Mouse (Mus musculus) CD4-positive helper T cell, adult 2 months (primary cell): ENCODE results near the gene Pde6h.

ENCODE experiments used
- DNase-seq: peaks from one replicate; pipeline ENCODE4 v3.0.0-alpha.2; 2012; ENCODE audit warnings: low read depth, missing footprints, low spot score

Pde6h gene

GRCm38 (mm10) chr6:136940188-136940960 lies 16.7 kb downstream of the Pde6h start:
- DNase-seq, result peak; percentile 53

GRCm38 (mm10) chr6:136941051-136942021 lies 17.7 kb downstream of the Pde6h start, which contains the start of gene Arhgdib:
Gene Arhgdib (minus strand): TSS chr6:136941899.
- DNase-seq, result peak; percentile 87

GRCm38 (mm10) chr6:136942280-136942679 lies 18.6 kb downstream of the Pde6h start:
- DNase-seq, result no peak

- DNase-seq, result peak; percentile 41
These were observed 19.8 kb downstream of the Pde6h start for GRCm38 (mm10) chr6:136943392-136943791.

GRCm38 (mm10) chr6:136944511-136944910 lies 20.9 kb downstream of the Pde6h start:
- peak; percentile 64 for DNase-seq

GRCm38 (mm10) chr6:136946241-136946640 lies 22.6 kb downstream of the Pde6h start:
- no peak for DNase-seq

- peak; percentile 79 for DNase-seq
These were observed 23.3 kb downstream of the Pde6h start for GRCm38 (mm10) chr6:136946943-136947342.

- DNase-seq, result no peak
These were observed 24.1 kb downstream of the Pde6h start for GRCm38 (mm10) chr6:136947716-136948115.

- DNase-seq, result no peak
These were observed 26.5 kb downstream of the Pde6h start for GRCm38 (mm10) chr6:136950171-136950570.

GRCm38 (mm10) chr6:136952930-136953329 lies 29.3 kb downstream of the Pde6h start:
- DNase-seq, result no peak

- DNase-seq, result no peak
These were observed 30.6 kb downstream of the Pde6h start for GRCm38 (mm10) chr6:136954192-136954591.

- no peak for DNase-seq
These were observed 31.1 kb downstream of the Pde6h start for GRCm38 (mm10) chr6:136954715-136955114.

- DNase-seq, result no peak
These were observed 31.6 kb downstream of the Pde6h start for GRCm38 (mm10) chr6:136955240-136955639.

GRCm38 (mm10) chr6:136957062-136957461 lies 33.4 kb downstream of the Pde6h start:
- no peak for DNase-seq

GRCm38 (mm10) chr6:136959131-136959530 lies 35.5 kb downstream of the Pde6h start:
- no peak for DNase-seq

GRCm38 (mm10) chr6:136962957-136963356 lies 39.3 kb downstream of the Pde6h start:
- DNase-seq, result no peak

GRCm38 (mm10) chr6:136964609-136965510 lies 41.2 kb downstream of the Pde6h start:
- peak; percentile 71 for DNase-seq

- DNase-seq, result peak; percentile 48
These were observed 42.3 kb downstream of the Pde6h start for GRCm38 (mm10) chr6:136965912-136966311.

GRCm38 (mm10) chr6:136967466-136967865 lies 43.8 kb downstream of the Pde6h start:
- DNase-seq, result peak; percentile 76

- DNase-seq, result peak; percentile 59
These were observed 45.2 kb downstream of the Pde6h start for GRCm38 (mm10) chr6:136968877-136969276.
